Mouse (Mus musculus) kidney, adult 2 months (tissue): ENCODE data around the gene Slc52a3.

Source experiments
- CTCF ChIP-seq: fragments of 200-500 bp; conservative IDR thresholded peaks from 2 replicates; pipeline ENCODE4 v1.5.1; 2011; ENCODE audit warnings: low read depth, mild to moderate bottlenecking, control low read depth, low read length, moderate library complexity, mixed read lengths; ENCODE audit not compliant: insufficient read depth, insufficient read length
- POLR2A ChIP-seq: fragments of 200-500 bp; IDR thresholded peaks from one replicate; pipeline ENCODE4 v1.6.1; 2011; ENCODE audit warnings: low read depth, low read length, control low read depth

GRCm38 (mm10) chr2:152030986-152031385, 34.7 kb downstream of the Slc52a3 start:
- TF ChIP-seq POLR2A (no peak), CTCF (no peak)
